Mouse (Mus musculus) urinary bladder, postnatal 14 days (tissue): ENCODE measurements around the gene Fkbp5.

Experiments used
- DNase-seq: peaks from one replicate; pipeline ENCODE4 v3.0.0; 2021; ENCODE audit warnings: low spot score

The Fkbp5 gene

DNA sequence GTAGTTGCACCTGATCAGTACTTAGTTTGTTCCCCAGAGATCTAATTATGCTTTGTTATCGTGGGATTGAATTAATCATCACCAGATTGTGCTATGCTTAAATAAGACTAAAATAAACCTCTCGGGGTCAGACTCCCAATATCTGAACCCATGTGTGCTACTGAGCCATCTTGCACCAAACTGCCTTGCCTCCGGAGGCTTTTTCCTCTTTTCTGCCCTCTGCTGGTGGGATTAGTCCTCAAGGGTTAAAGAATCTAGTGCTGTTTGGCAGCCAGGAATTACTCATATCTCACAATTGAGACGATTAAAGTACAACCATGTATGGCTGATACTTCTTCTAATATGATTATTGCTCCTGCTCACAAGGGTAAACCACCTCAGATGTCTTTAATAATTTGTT is 62.2 kb downstream of the Fkbp5 start:
- peak; percentile 58 for DNase-seq

DNA sequence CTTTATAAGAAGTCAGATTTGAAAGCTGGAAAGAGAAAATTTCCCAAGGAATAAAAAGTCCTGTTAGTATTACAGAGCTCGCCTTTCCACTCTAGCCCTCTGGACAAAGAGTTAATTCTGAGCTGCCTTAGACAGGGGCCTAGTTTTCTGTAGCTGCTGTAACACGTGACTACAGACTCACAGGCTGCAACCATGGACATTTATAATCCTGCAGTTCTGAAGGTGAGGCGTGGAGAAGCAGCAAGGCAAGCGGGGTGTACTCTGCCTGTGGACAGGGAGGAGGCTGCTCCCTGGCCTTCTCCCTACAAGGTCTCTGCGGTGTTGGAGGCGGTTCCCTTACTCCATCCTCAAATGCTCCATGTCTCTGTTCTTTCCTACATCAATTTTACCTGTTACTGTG is 64.4 kb downstream of the Fkbp5 start:
- no peak for DNase-seq

DNA sequence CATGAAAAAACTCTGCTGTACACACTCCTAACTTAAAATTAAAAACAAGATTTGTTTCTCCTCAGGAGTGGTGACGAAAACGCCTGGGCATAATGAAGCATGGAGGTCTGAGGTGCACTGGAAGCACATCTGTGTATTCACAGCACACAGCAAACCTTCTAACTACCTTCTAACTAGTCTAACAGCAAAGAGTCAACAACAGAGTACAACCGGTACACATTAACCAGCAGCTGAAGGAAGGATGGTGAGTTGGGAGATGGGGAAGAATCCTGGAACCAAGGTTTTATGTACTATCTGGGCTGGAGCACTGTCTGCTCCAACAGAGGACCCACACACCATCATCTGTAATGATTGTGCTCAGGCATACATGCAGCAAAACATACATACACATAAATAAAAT is 65.4 kb downstream of the Fkbp5 start:
- DNase-seq, result no peak

DNA sequence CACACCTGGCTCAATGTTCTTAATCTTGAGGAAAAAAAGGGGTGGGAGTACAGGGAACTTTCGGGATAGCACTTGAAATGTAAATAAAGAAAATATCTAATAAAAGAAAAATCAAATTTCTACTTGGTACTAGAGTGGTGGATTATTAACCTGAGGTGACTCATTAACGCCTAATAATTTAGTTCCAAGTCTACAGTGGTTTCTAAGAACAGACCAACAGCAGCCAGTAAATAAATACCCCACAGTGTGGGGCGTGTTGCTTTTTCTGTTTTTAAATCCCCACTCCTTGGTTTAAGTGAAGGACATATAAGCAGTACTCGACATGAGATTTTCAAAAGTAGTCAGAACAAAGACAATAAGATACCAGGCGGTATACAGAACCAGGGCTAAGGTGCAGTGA is 65.8 kb downstream of the Fkbp5 start:
- DNase-seq, result no peak

DNA sequence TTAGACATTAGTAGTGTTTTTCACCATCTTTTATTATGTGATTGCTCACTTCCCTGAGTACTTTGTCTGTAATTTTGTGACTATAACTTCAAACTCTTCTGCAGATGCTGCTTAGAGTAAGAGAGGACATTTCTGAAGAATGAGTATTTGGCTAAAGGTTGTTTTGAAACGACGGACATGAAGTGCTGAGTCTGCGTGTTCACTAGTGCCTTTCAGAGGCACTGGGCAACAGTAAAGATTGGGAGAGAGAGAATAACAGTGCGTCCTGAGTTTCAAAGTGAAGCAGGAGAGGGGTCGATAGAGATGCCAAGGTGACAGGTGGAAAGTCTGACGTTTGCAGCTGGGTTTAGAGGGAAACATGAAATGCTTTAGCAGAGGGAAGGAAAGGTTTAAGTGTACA is 69.1 kb downstream of the Fkbp5 start:
- DNase-seq, result no peak

DNA sequence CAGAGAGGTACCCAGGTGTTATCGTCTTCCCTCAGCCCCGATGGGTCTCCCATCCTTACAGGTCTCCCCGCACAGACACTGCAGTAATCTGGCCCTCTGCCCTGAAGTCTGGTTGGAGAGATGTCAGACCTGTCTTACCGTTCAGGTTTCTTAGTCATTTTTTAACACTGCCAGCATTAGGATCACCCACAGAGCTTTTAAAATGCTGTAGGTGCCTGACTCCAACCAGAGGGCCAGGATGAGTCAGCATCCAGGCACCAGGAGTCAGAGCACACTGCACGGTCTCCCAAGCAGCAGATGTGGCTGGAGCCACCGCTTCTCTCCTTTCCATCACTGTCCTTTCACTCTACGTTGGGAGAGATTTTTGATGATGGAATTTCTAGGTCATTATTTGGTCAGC is 69.5 kb downstream of the Fkbp5 start:
- DNase-seq, result no peak

DNA sequence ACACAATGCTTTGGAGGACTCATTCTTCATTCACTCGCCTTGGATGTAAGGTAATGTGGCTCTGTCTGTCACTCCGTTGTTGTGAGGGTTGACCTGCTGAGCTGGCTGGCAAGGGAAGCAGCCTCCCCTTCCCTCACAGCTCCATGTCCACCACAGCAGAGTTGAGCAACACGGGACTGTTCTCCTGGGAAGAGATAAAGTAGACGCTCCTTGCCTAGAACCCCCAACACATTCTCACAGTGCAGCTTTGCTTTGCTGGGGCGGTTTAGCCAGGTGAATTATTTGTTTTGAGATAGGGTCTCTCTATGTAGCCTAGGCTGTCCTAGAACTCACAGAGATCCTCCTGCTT is 70.5 kb downstream of the Fkbp5 start:
- DNase-seq, result no peak

DNA sequence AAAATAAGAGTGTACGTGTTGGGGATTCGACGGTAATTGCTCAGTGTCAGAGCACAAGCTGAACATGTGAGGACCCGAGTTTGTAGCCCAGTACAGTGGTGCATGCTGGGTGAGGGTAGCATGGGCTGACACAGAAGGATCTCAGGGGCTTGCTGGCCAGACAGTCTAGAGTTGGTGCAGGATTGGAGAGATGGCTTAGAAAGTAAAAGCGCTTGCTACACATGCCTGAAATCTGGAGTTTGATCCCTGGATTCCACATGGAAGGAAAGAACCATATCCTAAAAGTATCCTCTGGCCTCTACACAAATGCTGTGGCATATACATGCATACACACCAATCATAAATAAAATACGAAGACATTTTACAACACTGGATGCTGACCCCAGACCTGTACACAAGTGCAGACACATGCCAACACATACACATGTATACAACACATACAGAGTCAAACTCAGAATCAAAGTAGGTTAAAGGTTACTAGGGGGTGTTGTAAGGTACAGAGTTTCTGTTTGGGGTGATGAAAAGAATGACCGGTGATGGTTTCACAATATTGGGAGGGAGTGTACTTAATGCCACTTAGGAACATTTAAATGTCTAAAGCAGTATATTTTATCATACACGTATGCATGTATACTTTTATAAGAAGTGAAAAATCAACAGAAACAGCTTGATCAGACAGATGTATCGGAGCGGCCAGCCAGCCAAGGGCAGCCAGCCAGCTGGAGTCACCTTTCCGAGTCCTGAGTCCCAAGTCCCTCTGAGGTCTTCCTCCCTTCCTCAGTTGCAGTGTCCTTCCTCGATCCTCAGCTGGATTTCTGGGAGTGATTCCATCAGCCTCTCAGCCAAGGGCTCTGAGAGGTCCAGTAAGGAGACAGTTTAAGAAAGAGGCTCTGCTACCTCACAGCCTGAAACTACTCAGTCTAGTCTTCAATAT is 71.2 kb downstream of the Fkbp5 start:
- no peak for DNase-seq

DNA sequence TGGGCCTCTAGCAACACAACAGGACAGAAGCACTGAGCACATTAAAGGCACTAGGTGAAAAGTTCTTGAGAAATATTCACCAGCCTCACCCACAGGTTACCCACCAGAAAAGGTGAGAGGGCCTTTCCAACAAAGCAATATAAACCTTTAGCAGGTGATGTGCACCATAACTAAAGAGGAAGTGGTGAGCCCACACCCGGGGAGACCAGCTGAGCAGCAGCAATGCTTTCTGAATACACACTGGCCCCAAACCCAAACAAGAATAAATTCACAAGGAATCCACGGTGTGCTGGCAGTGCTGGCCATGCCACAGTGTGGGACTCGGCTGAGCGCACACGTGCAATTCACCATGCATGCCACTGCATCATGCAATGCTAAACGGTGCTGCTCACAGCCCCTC is 74.7 kb downstream of the Fkbp5 start:
- DNase-seq, result no peak

DNA sequence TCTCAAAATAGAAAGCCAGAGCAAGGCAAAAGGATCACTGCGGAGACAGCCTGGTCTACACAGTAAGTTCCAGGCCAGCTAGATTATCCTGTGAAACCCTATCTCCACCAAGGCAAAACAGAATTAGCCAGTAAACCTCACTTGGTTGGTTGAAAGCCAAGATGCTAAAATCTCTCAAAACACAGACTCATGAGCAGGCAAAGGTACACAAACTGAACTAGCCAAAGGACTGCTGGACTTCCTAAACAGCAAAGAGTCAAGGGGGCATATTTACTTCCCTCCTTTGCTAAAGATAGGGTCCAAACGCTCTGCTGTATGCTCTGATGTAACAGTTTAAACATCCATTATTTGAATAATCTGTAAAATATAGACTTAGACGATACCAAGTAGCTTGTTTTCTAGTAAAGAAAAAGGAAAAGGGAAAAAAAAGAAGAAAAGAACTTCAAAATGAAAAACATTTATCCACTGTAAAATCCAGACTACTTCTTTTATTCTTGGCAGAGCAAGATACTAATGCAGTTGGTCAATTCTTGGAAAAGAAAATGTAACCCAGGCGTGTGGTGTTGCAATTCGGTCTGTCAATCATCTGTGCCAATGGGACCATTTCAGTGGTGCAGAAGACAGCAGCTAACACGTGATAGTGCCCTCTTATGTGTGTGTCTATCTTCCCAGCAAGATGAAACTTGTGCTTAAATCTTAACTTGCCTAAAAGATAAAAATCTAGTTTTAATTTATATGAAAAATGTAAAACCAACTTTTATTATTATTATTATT is 78.8 kb downstream of the Fkbp5 start:
- no peak for DNase-seq

DNA sequence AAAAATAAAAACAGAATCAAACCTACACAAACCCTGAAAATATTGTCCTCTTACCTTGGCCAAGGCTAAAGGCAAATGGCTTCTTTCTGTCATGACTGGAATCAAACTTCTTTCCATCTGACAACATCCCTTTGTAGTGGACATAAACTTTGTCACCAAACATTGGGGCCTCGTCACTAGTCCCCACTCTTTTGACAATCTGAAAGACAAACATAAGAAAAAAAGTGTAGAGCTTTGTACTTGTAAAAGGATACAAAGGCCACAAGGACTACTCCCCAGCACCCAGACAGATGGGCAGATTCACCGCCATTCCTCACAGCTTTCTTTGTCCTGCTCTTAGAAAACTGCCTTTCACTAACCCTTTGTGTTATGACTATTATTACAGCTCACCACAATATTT is 79.4 kb downstream of the Fkbp5 start:
- no peak for DNase-seq

DNA sequence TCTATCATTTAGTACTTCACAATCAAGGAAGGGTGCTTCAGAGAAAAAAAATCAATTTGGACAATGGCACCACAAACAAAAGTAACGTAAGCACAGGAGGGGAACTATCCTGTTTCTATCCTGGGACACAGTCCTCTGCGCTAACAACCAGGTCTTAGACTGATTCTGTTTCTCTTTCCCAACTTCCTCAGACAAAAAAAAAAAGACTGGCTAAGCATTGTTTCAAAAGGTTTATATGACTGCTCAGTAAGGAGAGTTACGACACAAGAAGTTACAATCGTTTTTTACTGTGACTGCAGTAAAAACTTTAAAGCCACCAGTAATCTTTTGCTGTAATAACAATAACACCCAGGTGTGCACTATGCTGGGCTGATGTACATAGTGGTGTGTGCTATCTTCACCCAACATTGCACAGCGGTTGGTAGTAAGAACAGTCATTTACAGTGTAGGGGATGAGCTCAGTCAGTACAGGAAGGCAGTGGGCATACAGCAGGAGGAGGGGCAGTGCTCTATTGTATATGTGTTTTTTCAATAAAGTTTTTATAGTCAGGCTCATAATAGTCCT is 82.3 kb downstream of the Fkbp5 start:
- DNase-seq, result no peak

DNA sequence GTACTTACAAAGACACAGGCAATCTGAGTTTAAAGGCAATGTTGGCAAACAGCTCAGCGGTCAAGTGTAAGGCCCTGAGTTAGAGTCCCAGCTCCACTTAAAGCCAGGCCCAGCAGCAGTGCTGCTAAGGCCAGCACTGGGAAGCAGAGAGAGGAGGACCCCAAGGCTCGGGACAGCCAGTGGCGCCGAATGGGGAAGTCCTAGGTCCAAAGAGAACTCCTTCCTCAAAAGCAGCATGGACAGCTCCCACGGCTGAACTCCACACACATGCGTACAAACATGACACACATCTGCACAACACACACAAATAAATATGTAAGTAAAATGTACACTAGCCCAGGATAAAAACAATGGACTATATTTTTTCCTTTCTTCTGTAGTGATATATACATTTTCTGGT is 84.3 kb downstream of the Fkbp5 start:
- no peak for DNase-seq

DNA sequence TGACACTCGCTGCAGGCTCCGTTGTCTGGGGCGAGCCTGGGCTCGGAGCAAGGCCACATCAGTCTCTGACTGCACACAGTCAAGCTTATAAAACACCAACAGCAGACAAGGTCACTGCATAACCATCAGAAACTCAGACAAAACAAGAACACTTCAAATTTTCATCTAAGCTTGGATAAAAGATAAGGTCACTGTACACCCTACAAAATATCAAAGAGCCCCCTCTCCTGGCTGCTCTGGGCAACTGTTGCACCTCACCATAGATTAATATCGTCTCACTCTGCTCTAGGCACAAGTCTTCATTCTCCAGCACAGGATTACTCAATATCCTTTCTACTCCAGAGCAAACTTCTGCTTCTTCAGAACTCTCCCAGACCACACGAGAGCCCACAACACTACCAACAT is 85.4 kb downstream of the Fkbp5 start:
- DNase-seq, result no peak

DNA sequence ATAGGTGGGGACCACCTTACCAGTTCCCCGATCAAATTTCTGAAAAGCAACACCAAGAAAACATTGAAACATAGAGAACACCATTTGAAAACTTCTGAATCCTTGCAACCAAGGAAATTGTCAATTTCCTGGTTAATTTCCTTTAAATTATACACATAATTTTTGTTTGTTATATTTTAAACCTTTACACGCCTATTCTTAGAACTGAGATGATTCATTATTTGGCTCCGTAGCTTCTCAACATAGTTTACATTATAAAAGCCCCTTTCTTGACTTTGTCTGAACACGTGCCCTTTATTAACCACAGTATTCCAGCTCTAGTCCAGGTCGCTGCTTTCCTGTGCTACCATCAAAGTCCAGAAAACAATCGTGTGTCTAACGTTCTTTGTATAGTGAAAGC is 86.3 kb downstream of the Fkbp5 start:
- DNase-seq, result no peak

DNA sequence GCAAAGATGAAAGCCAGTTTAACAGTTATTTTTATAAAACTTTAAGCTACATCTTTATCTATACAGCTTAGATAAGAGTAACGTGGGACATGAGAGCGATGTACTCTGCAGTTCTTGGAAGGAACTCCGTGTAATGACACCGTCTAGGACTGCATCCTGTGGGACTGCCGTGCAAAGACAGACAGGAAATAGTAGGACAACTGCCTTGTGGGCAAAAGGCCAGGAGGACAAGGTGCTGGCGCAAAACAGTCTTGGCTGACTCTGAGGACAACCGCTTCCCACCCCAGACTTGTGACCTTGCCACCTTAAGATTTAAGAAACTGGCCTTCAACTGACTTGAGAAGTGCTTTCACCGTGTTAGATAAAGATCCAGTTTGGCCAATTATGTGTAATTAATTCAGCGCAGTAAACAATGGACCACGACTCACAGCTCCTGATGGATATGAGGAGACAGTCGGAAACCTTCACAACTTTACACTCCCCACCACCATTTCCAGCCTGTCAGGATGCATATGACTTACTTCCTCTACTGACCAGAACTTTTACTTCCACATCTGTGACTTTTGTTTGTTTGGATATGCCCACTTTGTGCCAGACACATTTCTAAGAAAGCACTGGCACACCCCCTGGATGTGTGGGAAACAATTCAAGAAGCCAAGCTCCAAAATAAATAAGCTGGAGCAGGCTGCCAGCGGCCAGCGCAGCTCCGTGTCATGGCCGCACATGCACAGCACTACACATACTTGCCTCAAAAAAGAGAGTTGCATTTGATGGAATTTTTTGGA is 88.7 kb downstream of the Fkbp5 start:
- DNase-seq, result peak; percentile 64

DNA sequence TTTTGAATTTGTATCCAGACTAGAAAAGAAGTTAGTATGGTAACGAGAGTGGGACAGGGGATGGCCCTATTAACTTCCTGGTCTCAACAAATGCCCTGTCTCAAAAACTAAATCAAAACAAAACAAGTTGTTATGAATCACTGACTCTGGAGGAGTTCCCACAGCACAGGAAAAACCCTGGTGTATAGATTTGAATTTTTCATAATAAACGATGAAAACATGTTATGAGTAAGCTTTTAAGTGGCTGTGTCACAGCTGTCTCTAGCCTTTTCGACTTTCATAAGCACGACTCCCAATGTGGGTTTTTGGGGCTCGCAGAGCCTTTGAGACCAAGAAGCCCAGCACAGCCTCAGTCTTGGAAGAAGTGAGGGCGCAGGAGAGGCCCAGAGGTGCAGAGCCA is 89.7 kb downstream of the Fkbp5 start:
- DNase-seq, result no peak

DNA sequence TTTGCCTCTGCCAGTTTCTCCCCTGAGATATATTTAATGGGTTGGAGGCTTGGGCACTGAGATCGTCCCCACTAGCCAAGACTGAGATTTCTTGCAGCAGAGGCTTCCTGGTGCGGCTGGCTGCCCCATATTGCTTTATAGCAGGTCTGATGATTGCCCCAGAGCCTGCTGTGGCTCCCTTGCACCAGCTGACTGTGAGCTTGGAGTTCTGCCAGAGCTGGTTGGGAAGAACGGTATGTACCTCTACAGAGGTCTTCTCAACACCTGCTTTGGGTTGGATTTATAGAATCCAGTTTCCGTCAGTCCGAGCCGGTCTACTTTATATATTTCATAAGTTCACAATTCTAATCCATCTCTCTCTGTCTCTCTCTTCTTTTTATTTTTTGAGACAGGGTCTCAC is 93.0 kb downstream of the Fkbp5 start:
- peak; percentile 71 for DNase-seq

DNA sequence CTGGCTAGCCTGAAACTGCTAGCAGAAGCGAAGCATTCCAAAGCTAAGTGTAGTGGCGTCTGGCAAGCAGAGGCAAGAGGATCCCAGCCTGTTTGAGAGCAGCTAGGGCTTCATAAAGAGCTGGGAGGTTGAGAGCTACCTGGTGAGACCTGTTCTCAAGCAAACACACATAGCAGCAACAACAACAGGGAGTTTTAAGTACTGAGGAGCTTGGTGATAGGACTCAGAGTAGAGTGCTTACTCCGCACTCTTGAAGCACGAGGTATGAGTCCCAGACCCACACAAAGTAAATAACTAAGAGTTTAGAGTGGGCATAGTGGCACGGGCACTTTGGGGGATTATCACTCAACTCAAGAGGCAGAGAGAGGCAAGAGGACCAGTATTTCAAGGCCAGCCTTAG is 96.3 kb downstream of the Fkbp5 start:
- no peak for DNase-seq

DNA sequence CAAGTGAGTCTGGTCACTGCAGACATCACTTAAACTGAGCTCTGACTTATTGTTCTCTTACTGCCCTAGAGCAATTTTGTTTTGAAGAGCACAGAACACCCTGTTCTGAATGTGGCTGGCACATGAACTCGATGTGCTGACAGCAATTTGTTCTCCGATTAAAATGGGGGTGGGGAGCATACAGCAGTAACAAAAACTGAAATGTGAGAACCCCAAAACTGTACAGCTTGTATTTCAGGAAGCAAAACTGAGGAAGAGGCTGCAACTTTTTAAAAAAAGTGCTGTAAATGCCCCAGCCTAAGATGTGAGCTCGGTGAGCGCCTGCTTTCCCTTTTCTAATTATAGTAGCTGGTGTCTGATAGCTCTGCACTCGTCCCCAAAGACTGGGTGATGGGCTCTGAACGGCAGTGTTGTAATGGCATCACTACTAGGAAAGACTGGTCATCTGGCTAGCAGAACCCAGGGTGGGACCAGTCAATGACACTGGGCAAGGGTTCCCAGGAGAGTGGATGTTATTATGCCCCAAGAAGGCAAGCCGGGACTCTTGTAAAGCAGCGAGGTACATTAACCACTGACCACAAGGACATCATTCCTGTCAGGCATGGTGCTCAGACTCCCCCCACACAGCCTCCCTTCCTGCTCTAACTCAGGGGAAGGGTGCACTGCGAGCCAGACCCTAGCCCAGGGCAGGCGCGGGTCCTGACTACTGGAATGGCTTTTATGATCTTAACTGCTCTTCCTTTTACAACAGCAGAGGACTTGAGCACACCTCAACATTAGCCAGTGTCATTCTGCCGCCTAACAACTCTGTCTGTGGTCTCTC is 96.9 kb downstream of the Fkbp5 start:
- no peak for DNase-seq

DNA sequence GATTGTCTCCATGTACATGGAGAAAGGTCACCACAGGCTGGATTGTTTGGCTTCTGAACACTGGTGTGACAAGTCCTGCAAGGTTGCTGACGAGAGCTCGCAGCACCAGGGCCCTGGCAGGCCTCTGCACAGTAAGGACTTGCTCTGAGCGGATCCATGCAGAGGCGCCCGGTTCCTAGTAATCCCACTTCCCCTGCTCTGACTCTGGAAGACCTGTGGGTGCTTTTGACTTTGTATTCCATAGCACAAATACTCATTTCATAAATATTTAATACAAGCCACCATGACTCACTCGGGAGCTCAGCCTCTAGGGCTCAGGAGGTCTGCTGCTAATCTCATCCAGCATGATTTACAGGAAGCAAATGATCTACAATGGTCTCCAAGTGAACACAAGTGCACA is 97.7 kb downstream of the Fkbp5 start:
- DNase-seq, result peak; percentile 68

DNA sequence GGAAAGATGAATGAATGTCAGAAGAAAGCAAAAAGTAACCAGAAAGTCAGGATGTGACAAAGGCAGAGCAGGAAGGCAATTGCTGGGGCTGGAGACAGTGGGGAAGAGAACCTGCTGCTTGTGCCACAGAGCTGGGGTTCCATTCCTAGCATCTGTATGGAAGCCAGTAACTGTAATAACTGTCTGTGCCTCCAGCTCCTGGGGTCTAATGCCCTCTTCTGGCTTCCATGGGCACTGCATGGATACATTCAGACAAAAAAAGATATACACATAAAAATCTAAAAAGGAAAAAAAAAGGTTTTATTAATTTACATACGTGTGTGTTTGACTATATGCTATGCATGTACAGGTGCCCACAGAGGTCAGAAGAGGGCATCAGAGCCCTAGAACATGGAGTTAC is 98.4 kb downstream of the Fkbp5 start:
- DNase-seq, result peak; percentile 41
